Mouse (Mus musculus) ES-CJ7 (cell line): ENCODE measurements around the gene Adrm1.
"Not testable (repeated sequence)": the region's sequence is repeated elsewhere in the genome, so short reads cannot be mapped to it uniquely, and the experiment has no call there.

Experiments used
- DNase-seq: peaks from one replicate; pipeline ENCODE4 v3.0.0; 2011; ENCODE audit warnings: low read depth, low spot score

The Adrm1 gene

DNA sequence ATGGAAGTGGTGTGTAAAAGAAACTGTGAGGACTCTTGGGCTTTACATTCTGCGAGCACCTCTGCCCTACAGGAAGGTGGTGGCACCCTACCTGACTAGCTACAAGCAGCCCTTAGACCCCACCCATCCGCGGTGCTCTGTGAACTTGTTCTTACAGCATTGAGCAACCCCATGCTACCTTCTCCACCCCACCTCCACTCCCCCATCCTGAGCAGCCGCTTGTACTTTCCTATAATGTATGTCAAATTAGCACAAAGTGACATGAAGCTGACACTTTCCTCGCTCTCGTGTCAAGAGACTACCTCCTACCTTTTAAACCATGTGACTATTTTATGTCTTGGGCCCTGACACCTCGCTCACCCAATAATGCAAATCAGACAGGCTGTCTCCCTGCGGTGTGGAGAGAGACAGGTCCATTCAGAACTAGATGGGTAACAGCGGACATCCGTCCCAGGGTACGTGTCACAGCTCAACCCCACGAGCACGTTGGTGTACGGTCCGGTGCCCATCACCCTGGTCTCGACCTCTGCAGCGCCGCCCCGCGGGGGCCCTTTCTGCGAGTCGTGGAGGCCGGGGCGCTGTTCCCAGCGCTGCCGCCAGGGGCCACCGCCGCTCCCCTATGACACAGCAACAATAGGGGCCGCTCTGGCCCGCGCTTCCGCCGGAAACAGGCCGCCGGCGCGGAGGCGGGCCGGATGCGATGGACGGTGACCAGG, at the start of gene Adrm1:
Adrm1 (plus strand) TSS at position 680 of the 716 bp plus-strand sequence.
- peak; percentile 92 for DNase-seq

DNA sequence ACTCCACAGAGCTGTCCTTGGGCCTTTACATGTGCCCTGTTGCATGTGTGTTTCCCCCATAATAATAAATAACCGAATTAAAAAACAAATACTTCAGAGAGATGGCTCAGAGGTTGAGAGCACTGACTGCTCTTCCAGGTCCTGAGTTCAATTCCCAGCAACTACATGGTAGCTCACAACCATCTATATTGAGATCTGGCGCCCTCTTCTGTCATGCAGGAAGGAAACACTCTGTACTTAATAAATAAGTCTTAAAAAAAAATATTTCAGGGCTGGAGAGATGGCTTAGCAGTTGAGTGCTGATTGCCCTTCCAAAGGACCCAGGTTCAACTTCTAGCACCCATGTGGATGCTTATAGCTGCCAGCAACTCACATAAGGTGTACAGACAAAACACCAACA, 47.1 kb upstream of the Adrm1 start:
- peak; percentile 37 for DNase-seq

DNA sequence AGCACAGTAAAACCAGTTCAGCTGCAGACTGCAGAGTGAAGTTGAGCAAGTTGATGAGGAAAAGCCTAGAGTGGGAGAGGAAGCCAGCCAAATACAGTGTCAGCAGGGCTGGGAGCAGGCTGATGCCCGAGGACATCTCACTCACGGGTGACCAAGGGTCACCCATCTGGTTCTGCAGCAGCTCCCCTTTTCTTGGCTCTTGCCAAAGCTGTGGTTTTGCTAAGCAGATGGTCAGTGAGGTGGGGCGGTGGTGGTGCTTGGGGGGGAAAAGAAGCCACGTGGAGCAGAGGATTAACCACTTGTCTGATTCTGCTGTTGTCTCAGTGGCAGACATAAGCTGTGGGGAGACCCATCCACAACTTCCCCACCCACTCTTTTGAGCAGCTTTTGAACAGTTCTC, 45.1 kb upstream of the Adrm1 start:
- DNase-seq, result no peak

DNA sequence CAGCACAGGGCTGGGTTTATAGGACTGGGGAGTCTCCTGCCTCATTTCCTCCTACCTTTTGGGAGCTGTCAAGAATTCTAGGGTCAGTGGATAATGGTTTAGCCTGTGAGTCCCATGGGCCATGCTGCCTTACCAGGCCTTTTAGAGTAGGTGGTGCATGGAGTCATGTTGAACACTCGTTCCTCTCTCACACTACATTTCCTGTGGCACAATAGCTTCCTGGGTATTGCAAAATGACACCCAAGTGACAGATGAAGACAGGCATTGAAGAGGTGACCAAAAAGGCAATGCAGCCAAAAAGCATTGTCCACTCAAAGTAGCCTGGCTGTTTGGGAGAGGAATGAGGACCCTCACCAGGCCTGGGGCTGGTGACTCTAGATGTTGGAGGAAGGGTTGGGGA, 43.6 kb upstream of the Adrm1 start:
- no peak for DNase-seq

DNA sequence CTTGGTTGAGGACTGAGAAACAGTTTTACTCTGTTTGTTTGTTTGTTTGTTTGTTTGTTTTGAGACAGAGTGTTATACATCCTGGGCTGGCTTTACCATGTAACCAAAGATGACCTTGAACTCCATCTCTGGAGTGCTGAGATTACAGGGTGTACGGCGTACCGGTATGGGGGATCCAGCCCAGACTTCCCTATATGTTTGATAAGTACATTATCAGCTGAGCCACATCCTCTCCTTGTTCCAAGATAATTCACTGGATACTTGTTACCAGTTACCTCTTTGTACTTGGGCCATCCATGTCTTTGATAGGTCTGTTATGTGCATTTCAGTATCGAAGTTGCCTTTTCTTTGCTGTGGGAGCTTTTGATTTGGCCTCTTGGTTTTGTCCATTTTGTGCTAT, 38.1 kb upstream of the Adrm1 start:
- DNase-seq, result no peak

DNA sequence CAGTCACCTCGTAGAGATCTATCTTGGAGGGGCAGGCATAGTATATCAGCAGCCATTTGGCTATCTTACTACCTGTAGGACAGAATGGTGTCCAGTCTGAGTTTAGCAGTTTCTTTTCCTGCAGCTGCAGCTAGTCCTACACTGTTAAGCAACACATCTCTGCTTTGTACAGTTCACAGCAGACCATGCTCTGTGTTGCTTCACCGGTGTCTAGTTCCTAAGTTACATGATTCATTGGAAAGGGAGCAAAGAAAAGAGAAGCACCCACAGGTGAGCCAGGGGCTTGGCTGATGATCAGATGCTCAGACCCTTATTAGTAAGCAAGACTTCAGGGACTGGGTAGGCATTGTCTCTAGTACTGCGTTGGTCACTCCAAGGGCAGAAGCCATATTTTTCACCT, 37.4 kb upstream of the Adrm1 start:
- no peak for DNase-seq

DNA sequence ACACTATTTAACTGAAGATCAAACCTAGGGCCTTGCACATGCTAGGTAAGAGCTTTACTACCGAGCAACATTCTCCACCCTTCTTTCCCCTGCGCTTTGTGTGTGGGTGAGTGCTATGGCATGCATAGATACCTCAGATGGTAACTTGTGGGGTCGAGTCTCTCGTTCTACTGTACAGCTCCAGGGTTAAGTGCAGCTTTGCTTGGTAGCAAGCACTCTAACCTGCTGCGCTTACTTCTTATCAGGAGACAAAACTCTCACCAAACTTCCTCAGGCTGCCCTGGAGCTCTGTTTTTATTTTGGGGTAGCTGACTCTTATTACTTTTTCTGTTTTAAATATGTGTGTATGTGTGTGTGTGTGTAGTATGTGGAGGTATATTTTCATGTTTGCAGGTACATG, 35.9 kb upstream of the Adrm1 start:
- DNase-seq, result no peak

DNA sequence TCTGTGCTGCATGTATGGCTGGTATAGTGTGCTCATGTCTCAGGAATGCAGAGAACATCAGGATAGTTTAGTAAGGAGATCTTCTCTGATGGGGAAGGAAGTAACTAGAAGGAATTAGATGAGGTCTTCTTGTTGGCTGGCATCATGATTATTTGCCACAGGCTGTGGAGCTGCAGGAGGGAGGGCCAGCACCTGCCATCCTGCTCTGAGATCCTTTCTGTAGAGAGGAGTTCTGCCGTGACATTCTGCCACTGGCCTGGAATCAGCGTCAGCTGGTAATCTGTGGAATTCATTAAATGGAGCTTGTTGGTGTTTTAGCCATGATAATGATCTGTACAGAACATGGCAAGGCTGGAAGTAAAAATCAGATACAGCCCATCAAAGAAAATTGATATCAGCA, 25.2 kb upstream of the Adrm1 start:
- DNase-seq, result no peak

DNA sequence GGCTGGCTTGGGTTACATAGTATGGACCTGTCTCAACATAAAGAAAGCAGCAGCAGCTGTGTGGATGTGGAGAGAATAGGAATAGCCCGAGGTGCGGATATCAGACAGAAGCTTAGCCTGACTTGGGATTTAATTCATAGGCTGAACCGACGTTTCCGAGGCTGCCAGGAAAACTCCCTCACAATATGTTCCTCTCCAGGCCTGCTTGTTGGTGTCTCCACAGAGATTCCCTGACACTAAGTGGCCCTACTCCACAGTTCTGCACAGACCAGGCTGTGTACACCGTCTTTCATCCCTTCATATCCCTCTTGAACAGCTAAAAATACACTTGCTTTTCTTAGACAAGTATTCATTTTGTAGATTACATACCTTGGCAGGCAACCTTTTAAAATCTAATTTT, 23.9 kb upstream of the Adrm1 start:
- DNase-seq, result no peak

DNA sequence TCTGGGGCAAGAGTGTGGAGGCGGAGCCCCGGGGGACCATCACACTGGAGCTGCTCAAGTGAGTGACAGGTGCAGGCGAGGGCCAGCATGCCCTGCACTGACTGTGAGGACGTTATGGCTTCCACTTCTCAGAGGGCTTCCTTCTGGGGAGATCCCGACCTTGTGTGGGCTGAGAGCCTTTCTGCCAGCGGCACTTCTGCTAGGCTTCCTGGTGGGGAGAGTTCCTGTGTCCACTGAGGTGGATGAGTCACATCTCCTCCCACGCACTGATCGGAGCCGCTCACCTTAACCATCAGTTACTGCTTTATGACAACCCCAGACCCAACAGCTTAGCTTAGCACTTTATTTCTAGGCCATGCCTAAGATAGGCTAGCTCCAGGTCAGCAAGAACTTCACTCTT, 22.7 kb upstream of the Adrm1 start:
- DNase-seq, result no peak

DNA sequence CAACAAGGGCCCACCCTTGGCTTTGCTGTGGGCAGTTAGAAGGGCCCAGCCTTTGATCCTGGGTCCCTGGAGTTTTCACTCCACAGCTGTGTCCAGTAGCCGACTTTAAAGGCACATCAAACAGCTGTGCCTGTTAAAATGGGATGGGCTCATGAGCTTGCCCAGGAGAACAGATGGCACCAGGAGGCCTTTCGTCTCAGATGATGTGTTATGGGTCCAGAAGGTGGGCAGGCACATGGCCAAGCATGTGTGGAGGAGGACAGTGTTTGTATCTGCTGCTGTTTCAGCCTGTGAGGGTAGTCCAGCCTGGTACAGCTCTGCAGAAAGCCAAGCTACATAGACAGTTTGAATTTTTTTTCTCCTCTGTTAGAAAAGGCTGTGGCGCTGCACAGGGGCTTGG, 16.5 kb upstream of the Adrm1 start:
- no peak for DNase-seq

DNA sequence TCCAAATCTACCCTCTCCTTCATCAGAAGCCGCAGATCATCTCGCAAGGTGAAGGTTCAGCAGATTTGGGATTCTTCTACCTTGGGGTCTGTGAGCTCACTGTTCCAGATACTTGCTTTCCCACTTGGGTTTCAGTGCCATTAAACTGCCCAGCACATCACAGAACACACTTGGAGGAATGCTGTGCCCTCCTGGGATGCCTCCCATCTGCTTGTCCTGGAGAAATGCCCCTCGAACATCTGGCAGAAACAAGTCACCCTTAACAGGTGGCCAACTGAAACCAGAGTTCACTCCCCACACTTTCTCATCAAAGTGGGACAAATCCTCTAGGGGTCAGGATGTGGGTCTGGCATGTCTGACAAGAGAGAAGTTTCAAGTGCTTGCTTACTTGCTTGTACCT, 12.7 kb upstream of the Adrm1 start:
- no peak for DNase-seq

DNA sequence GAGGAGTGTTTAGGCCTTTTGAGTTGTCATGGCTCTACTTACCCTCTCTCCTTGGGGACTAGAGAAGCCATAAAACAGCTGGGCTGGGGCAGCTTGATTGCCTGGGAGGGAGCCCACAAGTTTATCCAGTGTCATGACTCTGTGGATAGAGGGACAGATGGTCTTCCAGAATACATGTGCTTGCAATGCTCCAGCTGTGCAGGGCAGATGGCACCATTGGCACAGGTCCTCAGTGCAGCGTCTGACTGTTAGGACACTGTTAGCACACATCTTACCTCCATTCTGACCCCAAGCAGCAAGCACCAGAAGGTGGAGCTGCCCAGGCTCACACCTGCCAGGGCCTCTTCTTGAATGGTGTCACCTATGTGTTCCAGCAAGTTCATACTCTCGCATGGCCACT, 5.4 kb upstream of the Adrm1 start:
- DNase-seq, result no peak

DNA sequence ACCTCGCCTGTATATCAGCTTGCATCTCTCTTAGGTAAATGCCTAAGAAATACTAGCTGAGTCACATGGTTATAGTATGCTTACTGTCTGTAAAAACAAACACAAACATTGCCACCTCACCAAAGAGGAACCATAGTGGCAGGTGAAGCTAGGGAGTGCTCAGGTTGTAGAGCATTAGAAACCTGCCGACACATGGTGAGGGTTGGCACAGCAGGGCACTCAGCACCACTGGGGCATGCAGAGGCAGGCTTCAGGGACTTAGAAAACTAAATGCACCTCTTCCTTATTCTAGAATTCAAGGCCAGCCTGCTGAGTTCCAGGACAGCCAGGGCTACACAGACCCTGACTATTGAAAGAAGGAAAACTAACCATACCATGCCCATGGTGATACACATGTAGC, 4.4 kb upstream of the Adrm1 start:
- no peak for DNase-seq

DNA sequence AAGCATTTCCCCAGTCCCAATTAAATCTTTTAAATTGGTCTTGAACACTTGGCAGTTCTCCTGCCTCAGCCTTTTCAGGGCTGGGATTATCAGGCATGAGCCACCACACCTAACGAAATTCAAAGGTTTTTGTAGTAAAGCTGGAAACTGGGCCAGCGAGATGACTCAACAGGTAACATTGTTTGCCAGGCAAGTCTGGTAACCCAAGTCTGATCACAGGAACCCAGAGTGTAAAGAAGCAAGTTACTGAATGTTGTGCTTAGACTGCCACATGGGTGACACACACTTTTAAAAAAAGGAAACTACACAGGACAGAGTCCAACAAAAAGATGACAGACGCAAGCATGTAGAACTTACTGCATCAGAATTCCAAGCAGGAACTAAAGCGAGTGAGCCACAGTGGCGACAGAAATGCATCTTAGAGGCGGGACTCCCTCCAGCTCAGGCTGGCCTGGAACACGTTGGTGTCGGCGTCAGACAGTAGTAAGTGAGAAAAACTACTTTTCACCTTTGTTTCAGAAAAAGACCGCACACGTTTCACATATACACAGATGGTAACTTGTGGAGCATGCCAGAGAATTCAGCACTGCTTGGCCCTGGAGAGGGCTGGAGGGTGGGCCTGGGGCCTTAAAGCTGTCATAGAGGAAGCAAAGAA, 1.0 kb upstream of the Adrm1 start:
- no peak for DNase-seq

DNA sequence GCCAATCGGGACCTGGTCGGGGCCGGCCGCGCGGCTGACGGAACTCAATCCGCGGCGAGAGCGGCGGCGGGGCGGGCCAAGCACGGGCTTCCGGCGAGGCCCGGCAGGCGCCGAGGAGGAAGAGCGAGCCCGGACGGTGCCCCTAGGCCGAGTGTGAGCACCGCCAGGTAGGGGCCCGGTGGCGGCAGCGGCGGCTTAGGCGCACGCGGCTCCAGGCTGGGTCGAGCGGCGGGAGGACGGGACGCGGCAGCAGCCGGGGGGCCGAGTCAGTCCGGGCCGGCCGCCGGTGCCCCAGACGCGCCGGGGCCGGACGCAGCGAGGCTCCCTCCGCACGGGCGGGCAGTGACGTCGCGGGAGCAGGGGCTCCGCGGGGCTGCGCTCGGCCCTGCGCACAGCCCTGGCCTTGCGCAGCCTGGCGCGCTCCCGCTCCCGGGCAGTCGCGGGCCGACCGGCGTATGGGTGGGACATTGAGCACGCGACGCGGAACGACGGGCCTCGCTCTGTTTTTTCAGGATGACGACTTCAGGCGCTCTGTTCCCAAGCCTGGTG, 311 bp downstream of the Adrm1 start:
- no peak for DNase-seq

DNA sequence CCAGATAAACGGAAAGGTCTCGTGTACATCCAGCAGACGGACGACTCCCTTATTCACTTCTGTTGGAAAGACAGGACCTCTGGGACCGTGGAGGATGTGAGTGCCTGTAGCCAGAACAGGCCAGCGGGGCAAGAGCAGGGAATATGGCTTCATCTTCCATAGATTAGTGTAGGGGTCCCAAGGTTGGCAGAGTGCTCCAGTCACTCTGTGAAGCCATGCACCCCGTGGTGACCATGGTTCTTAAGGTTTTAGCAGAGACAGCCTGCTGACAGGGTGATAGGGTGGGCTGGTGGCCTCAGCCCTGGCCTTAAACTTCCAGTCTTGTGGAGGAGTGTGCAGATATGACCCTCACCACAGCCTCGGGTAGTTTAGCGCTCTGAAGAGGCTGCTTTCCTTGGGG, 867 bp downstream of the Adrm1 start:
- DNase-seq, result no peak

DNA sequence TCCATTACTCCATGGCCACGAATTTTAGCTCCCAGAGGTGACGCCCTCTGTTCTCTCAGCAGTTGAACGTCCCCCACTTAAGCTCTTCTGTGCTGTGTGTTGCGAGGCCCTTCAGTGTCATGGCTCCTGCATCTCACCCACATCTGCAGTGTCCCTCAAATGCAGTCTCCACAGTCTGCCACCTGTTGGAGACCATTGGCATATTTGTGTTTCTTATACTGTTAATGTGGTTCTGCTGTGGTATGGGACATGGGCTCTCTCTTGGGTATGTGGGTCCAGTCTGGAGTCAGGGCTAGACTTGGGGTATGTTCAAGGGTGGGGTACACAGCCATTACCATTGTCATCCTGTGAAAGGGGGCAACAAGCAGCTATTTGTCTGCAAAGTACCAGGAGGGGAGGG, 1.9 kb downstream of the Adrm1 start:
- peak; percentile 55 for DNase-seq

DNA sequence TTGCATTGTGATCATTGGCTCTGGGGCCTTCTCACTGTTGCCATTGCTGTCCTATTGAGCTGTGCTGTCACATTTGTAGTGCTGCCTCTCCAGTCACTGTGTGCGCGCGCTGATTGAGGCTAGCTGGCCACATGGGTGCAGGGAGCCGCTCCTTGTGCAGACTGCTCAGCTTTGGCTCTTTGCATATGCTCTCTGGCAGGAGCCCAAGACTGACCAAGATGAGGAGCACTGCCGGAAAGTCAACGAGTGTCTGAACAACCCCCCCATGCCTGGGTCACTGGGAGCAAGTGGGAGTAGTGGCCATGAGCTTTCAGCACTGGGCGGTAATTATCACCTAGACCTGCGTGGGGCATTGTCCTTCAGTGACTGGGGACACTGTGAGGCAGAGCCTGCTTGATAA, 2.4 kb downstream of the Adrm1 start:
- DNase-seq, result not testable (repeated sequence)

DNA sequence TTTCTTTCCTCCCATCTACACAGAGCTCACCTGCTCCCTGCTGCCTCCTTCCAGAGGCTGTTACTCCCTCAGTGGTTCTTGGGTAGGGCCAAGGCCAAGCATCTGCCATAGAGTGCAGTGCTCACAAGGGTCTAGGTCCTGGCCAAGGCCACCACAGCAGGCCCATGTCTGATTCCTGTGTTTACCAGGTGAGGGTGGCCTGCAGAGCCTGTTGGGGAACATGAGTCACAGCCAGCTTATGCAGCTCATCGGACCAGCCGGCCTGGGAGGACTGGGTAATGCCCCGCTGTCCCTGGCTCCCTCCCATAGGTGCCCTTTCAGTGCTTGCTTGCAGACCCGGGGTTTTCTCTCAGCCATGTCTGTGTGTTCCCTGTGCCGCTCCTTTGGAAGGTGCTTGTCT, 2.8 kb downstream of the Adrm1 start:
- DNase-seq, result no peak

DNA sequence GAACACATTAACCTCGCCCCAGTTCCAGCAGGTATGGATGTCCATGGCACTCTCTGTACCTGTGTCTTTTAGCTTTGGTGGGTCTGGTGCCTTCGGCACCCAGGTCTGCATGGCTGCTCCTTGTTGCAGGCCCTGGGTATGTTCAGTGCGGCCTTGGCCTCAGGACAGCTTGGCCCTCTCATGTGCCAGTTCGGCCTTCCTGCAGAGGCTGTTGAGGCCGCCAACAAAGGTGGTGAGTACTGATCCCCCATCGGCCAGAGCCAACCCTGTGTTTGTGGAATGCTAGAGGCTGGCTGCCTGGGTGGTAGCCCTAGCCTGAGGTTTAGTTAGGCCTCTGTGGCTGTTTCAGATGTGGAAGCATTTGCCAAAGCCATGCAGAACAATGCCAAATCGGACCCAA, 4.4 kb downstream of the Adrm1 start:
- DNase-seq, result no peak

DNA sequence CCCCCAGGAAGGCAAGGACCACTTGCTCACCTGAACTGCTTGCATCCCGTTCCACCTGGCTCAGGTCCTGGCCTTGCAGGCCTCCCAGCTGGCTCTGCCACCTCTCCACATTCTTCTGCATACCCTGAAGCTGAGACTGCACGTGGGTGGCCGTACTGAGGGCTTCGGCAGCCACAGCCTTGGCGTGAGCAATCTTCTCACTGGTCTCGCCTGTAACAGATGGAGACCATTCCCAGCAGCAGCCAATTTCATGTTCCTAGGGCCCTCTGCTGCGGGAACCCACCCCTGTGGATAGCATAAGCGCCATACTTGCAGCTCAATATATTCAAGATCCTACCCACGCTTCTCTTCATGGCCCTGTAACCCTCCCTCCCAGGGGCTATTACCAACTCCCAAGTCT, 10.3 kb downstream of the Adrm1 start:
- no peak for DNase-seq

DNA sequence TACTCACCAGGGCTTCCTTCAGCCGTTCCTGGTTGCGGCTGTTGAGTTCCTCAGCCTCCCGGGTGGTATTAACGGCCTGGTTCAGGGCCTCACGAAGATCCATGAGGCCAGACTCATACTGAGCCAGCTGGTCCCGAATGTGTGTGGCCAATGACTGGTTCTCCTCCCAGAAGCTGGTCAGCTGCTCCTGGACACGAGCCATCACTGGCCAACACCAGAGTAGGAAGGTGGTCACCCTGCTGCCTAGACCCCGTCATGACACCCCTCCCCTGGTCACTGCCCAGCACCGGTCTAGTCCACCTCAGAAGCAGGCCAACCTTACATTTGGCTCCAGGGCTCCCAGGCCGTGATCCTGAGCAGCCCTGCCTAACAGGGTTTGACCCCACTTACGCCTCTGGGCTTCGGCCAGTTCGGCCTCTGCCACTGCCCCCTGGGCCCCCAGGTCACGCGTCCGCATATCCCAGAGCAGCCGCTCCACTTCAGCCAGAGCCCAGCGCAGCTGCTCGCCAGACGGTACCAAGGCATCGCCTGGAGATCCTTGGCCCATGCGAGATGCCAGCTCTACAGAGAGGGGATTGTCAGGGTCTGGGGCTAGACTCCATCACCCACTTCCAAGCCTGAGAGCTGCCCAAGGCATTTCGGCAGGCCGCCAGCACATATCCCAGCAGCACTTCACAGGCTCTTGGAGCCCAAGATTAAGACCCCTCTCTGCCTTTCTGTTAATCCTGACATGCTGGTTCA, 12.9 kb downstream of the Adrm1 start:
- no peak for DNase-seq
